Mouse (Mus musculus) stomach, postnatal 0 days (tissue): ENCODE data around the gene Nr2c2ap. TPM values are rescaled to one million over a fixed set of nuclear protein-coding genes. Genes with fewer than 3 reads are reported as not detected.

Source experiments
- ATAC-seq: fragments of 200-750 bp; cut with Nextera tagmentation; 2 replicates; pipeline ENCODE4 v1.8.0; 2017; ENCODE audit not compliant: low FRiP score, low TSS enrichment
- DNase-seq: peaks from one replicate; pipeline ENCODE4 v3.0.0-alpha.2; 2016; ENCODE audit warnings: low spot score
- H3K27ac ChIP-seq: fragments of 300-500 bp; sonication (generic); replicated peaks from 2 replicates; pipeline ENCODE4 v1.5.1; 2014; ENCODE audit warnings: mild to moderate bottlenecking, control low read depth
- H3K27me3 ChIP-seq: fragments of 300-500 bp; sonication (generic); 2 replicates; pipeline ENCODE4 v1.6.1; 2014; ENCODE audit warnings: low read length; ENCODE audit not compliant: control insufficient read depth, insufficient read depth
- H3K36me3 ChIP-seq: fragments of 300-500 bp; sonication (generic); 2 replicates; pipeline ENCODE4 v1.6.1; 2014; ENCODE audit warnings: low read length, mixed read lengths; ENCODE audit not compliant: control insufficient read depth, insufficient read depth
- H3K4me1 ChIP-seq: fragments of 300-500 bp; sonication (generic); replicated peaks from 2 replicates; pipeline ENCODE4 v1.6.1; 2014; ENCODE audit warnings: antibody characterized with exemption; ENCODE audit not compliant: control insufficient read depth, insufficient read depth
- H3K4me2 ChIP-seq: fragments of 300-500 bp; sonication (generic); replicated peaks from 2 replicates; pipeline ENCODE4 v1.6.1; 2014; ENCODE audit warnings: low read depth, mild to moderate bottlenecking, control low read depth, moderate library complexity
- H3K4me3 ChIP-seq: fragments of 300-500 bp; sonication (generic); 2 replicates; pipeline ENCODE4 v1.5.1; 2014; ENCODE audit warnings: low read depth, low read length, control low read depth
- H3K9ac ChIP-seq: fragments of 300-500 bp; sonication (generic); 2 replicates; pipeline ENCODE4 v1.6.1; 2014; ENCODE audit warnings: mild to moderate bottlenecking, low read length, control low read depth, mixed read lengths
- H3K9me3 ChIP-seq: fragments of 300-500 bp; sonication (generic); 2 replicates; pipeline ENCODE4 v1.6.1; 2016; ENCODE audit warnings: low read length; ENCODE audit not compliant: control insufficient read depth
- CTCF ChIP-seq: IDR thresholded peaks from 2 replicates; pipeline ENCODE4 v1.5.1; 2016; ENCODE audit warnings: antibody characterized with exemption, low read depth, mild to moderate bottlenecking, moderate library complexity
- EP300 ChIP-seq: optimal IDR thresholded peaks from 2 replicates; pipeline ENCODE3; 2016; ENCODE audit warnings: antibody characterized with exemption
- WGBS: fragments of 180-500 bp; shearing (Covaris S2); extraction: QIAGEN DNeasy Blood & Tissue Kit; methylation state at CpG from one replicate; pipeline ENCODE4 v1.1.7; 2014; 5-methylcytosine and 5-hydroxymethylcytosine counted together
- microRNA-seq: library from miRNA; unstranded; fragments of <30 nt; microRNA quantifications from one replicate; pipeline ENCODE4, GENCODE M21; 2016
- polyA plus RNA-seq: library from polyadenylated mRNA; unstranded; fragments of >200 nt; fragmentation: Nextera tagmentation; extraction: Ambion mirVana; gene quantifications from 2 replicates; pipeline ENCODE4 v1.2.1, GENCODE M21; 2015

The Nr2c2ap gene
- polyA plus RNA-seq, 1 experiment from 2014 or later = 33.6 TPM

DNA sequence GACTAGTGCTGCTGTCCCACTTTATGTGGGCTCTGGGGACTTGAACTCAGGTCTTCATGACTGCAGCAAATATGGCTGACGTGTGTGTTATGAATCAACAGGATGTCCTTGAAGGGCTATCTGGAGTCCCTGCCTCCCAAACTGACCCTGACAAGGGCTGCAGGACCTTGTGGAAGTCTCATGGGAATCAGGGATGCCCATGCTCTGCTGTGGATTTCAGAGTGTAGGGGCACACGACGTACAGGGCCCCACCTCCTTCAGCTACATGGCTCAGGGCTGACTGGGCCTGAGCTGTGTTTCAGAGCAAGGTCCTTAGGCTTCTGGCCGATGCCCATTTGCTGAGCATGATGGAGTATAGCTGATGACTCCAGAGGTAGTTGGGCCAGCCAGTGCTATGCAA lies 52.1 kb downstream of the Nr2c2ap start:
- Histone ChIP-seq H3K27me3 (no peaks in the 10 kb centered on the region), H3K4me1 (no peaks in the 10 kb centered on the region), H3K4me2 (no peak overlapping the region), H3K4me3 (no peak overlapping the region), H3K27ac (no peak overlapping the region), H3K36me3 (peaks cover 4% of the 10 kb centered on the region; the same call in 1 of the 2 replicates), H3K9ac (no peak overlapping the region), H3K9me3 (no peaks in the 10 kb centered on the region)
- WGBS = 84% methylated on average over 4 of the region's 4 CpGs
- DNase-seq = no peak
- TF ChIP-seq EP300 (no peak), CTCF (no peak)
- no peak for ATAC-seq

Small RNAs within 50 kb of the gene (microRNA-seq; reads per million reads assigned to microRNA genes)
- not detected for gene Mir7066

Other genes with a start within 250 kb of the Nr2c2ap start
- gene Cilp2, start 243.6 kb upstream of the Nr2c2ap start, polyA plus RNA-seq = 0.30 and 0.36 TPM in 2 replicates
- 2.1 and 2.7 TPM in 2 replicates for gene Tssk6, start 229.1 kb upstream of the Nr2c2ap start, polyA plus RNA-seq
- 199 and 205 TPM in 2 replicates for gene Ndufa13, start 228.8 kb upstream of the Nr2c2ap start, polyA plus RNA-seq
- gene Yjefn3, start 228.6 kb upstream of the Nr2c2ap start, polyA plus RNA-seq = 1.6 and 2.7 TPM in 2 replicates
- 32.4 and 36.4 TPM in 2 replicates for gene Gatad2a, start 134.9 kb upstream of the Nr2c2ap start, polyA plus RNA-seq
- gene Mau2, start 88.6 kb upstream of the Nr2c2ap start, polyA plus RNA-seq = 22.4 and 24.4 TPM in 2 replicates
- gene Sugp1, start 88.5 kb upstream of the Nr2c2ap start, polyA plus RNA-seq = 21.2 and 22.0 TPM in 2 replicates
- gene Tm6sf2, start 58.4 kb upstream of the Nr2c2ap start, polyA plus RNA-seq = 1.0 and 1.5 TPM in 2 replicates
- gene Hapln4, start 47.9 kb upstream of the Nr2c2ap start, polyA plus RNA-seq = 0.02 and 0.10 TPM in 2 replicates
- 0.17 and 0.27 TPM in 2 replicates for gene Ncan, start 10.5 kb upstream of the Nr2c2ap start, polyA plus RNA-seq
- 8.9 and 9.8 TPM in 2 replicates for gene Rfxank, start 7.8 kb downstream of the Nr2c2ap start, polyA plus RNA-seq
- gene Borcs8, start 8.2 kb downstream of the Nr2c2ap start, polyA plus RNA-seq = 30.1 and 30.5 TPM in 2 replicates
- gene Mef2b, start 8.4 kb downstream of the Nr2c2ap start, polyA plus RNA-seq = 0.10 TPM in 1 of 2 replicates, not detected in the other
- 38.2 and 40.8 TPM in 2 replicates for gene Tmem161a, start 41.0 kb downstream of the Nr2c2ap start, polyA plus RNA-seq
- 3.1 and 4.5 TPM in 2 replicates for gene Slc25a42, start 81.0 kb downstream of the Nr2c2ap start, polyA plus RNA-seq
- gene Sugp2, start 102.9 kb downstream of the Nr2c2ap start, polyA plus RNA-seq = 7.8 and 9.0 TPM in 2 replicates
- gene Armc6, start 103.1 kb downstream of the Nr2c2ap start, polyA plus RNA-seq = 11.9 and 12.9 TPM in 2 replicates
- 13.8 and 17.5 TPM in 2 replicates for gene Homer3, start 151.5 kb downstream of the Nr2c2ap start, polyA plus RNA-seq
- gene Ddx49, start 171.2 kb downstream of the Nr2c2ap start, polyA plus RNA-seq = 35.0 and 36.0 TPM in 2 replicates
- gene Cope, start 171.2 kb downstream of the Nr2c2ap start, polyA plus RNA-seq = 347 and 366 TPM in 2 replicates
- 2.0 and 2.6 TPM in 2 replicates for gene Cers1, start 184.4 kb downstream of the Nr2c2ap start, polyA plus RNA-seq
- 0.53 TPM in 2 replicates for gene Gdf1, start 198.5 kb downstream of the Nr2c2ap start, polyA plus RNA-seq
- 9.5 and 9.6 TPM in 2 replicates for gene Upf1, start 221.9 kb downstream of the Nr2c2ap start, polyA plus RNA-seq
- 0.15 and 0.42 TPM in 2 replicates for gene Comp, start 242.2 kb downstream of the Nr2c2ap start, polyA plus RNA-seq